Comparison of ENCODE assay signal across 12 mouse cellular contexts in the genomic region with DNA sequence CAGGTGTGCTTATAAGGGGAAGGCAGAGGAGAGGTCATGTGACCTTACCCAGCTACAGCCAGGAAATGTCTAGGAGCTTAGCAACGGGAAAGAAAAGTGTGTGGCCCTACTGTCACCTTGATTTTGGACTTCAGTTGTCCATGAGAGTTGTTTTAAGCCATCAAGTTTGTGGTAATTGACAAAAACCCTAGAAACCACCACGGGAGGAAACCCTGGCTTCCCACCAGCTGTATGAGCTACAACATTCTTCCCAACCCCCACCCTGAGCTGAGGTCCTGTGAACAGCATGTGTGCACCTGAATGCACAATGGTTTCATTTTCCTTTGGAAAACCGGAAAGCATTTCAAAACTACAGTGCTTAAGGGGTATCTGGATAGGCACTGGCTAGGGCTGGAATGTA.
"Had no signal": no experiment of that assay in that cellular context is flagged by ENCODE, and none has a peak within 500 bp of the region (broad histone marks: within the 10 kb centered on the region; RNA-seq: fewer than 3 reads in every experiment).

No protein-coding gene starts in this region.

- DNase-seq: kidney, adult 2 months; kidney, postnatal 25 days; layer of hippocampus, adult 9-11 months; liver, embryonic 13.5 days; lung, adult 2 months; lung, postnatal 14 days; lung, postnatal 4 days; midbrain, embryonic 14.5 days; thymus, postnatal 4 days had no signal

- H3K4me3 ChIP-seq: layer of hippocampus, adult 2 months; limb, embryonic 13.5 days; liver, embryonic 13.5 days had no signal

- H3K27ac ChIP-seq: kidney, postnatal 0 days; layer of hippocampus, adult 2 months; limb, embryonic 13.5 days; liver, embryonic 13.5 days had no signal
